Mouse (Mus musculus) heart, postnatal 36 days (tissue): ENCODE data around the gene Gm28048. TPM values are rescaled to one million over a fixed set of nuclear protein-coding genes. Genes with fewer than 3 reads are reported as not detected.
A peak's percentile ranks its signal among the peaks of the same experiment; 100 is the strongest.

ENCODE experiments used
- DNase-seq, 2 experiments: peaks; one replicate each; pipeline ENCODE4 v3.0.0; 2021 to 2022
- intact Hi-C: fragments of 180-260 bp; cut with DNase I; formaldehyde crosslinking; loops from one replicate; pipeline ENCODE4 v1.15.1; 2025
- total RNA-seq, 2 experiments: library from RNA; stranded (reverse); gene quantifications; 2 replicates each; pipeline ENCODE4 v1.2.3; 2021

The Gm28048 gene
- total RNA-seq, 2 experiments from 2014 or later: 4.4 to 5.2 TPM

DNA sequence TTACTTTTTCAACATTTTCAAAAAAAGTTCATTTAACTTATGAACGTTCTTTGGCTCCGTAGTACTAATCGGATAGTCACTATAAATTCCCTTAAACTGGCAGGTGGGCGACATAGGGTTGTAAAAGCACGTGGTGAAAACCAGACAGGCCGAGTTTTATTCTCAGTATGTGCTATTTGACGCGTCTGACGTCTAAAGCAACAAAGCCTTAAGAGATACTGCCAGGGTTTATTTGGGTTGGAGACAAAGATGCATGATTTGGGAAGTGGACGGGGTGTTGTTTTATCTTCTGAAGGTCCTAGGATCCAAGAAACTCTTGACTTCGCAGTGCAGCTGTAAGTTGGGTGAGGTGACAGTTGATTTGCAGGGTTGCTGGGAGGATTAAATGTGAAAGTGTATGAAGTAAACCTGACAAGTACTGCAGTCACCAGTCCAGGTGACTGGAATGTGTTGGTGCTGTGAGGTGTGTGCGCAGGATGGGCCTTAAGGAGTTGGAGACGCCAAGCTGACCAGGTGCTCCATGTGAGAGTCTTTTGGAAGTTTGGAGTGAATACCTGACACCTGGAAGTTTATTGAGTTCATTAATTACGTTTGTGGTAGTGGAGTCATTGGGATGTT, 9.4 kb upstream of the Gm28048 start:
- no peak for DNase-seq
- intact Hi-C loops: loop anchor here (5.0 to 10.0 kb wide), 2 partner anchors 76 to 503 kb away; partner anchors contain the start of gene Ahsa2

DNA sequence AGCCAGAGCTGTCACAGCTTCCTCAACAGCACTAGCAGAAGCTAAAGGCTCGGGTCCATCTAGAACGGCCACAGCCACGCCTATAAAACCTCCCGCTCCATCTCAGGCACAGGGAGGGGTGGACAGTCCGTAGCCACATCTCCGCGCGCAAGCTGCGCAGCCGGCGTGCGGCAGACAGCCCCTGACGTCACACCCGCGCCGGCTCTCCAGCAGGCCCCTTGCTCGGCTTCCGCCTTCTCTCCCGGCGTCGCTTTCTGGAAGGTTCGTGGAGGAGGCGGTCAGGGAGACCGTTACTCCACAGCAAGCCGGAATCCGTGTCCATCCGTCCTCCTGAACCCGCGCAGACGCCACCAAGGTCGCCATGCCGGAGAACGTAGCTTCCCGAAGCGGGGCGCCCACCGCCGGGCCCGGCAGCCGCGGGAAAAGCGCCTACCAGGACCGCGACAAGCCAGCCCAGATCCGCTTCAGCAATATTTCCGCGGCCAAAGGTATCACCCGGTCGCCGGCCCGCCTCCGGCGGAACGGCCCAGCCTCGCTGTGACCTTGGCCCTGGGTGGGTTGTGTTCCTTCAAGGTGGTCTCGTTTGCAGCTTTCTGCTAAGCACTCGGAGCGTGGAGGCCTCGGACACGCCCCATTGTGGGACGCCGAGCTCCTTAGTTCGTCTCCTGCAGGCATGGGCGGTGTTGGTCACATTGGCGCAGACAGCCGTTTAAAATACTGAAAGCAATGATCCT, 8.7 kb upstream of the Gm28048 start, which contains the start of gene Cct4:
TSS of gene Cct4 (plus strand) at position 127 of the 734 bp plus-strand sequence.
- DNase-seq: peak; percentile 95 to 96
- intact Hi-C loops: loop anchor here (5.0 to 10.0 kb wide), 2 partner anchors 77 to 504 kb away; partner anchors contain the start of gene Ahsa2

DNA sequence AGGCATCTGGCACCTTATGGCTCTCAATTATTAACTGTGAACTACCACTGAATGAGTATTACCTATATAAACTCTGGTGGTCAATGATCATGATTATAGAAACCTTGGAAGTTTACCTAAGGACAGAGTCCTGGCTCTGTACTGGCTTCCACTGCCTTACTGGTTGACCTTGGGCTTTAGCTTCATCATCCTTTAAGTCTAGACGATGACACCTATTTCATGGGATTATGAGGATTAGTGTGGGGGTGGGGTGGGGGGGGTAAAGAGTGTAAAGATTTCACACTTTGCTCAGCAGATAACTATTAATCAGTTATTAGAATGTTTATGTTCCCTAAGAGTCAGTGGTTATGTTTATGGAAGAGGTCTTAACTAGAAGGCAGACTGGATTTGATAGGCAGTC, 7.9 kb upstream of the Gm28048 start:
- intact Hi-C loops: loop anchor here (2.0 to 10.0 kb wide), 5 partner anchors 78 to 578 kb away; partner anchors contain the start of genes Ahsa2 and Tmem17
- DNase-seq: no peak

DNA sequence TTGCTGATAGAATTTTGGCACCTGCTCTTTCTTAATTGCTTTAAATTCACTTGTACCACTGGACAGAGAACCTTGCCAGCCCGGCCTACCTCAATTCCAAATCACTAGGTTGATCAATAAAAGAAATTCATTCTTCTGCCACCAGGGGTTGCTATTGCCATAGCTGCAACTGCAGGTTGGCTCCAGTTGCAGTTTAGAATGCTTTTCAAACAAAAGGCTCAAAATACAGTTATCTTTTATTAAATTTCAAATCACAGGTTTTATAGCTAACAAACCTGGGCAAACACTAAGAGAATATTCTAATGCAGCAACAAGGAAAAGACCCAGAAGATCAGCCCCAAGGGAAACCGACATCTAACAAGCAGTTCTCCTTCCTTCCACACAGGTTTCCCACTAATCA, 5.5 kb upstream of the Gm28048 start:
- intact Hi-C loops: loop anchor here (1.0 to 10.0 kb wide), 3 partner anchors 285 to 580 kb away; partner anchors contain the start of gene Tmem17
- DNase-seq: peak; percentile 29 to 50

DNA sequence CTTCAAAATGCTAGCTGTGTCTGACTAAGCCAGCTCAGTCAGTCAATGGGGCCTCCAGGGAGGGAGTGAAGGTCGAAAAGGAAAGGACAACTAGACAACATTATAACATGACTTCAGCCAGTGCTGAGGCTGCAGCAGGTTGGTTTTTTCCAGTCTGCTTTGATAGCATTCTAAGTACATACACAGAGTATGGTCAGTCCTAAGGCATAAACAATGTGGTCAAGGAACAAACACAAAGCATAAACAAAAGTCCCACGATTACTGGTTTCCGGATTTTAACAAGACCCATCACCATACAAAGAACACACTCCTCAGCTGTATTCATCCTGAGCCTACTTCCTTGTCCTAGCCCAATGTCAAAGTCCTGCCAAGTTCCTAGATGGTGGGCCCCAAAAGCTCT, 3.6 kb upstream of the Gm28048 start:
- intact Hi-C loops: loop anchor here (5.0 to 10.0 kb wide), 2 partner anchors 471 to 582 kb away; partner anchors contain the start of gene Tmem17
- no peak for DNase-seq

DNA sequence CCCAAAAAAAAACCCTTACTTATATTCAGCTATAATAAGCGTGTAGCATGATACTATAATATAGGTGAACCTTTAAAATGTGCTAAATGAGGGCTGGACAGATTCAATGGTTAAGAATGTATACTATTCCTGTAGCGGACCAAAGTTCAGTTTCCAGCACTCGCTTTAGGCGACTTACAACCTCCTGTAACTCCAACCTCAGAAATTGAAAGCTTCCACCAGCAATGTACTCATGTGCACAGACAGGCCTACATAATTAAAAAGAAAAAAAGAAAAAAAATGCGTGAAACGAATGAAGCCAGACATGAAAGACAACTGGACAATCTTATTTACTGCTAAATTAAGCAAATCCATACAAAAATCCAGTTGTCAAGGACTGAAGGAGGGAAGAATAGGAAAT, 956 bp upstream of the Gm28048 start:
- intact Hi-C loops: loop anchor here (10.0 kb wide), 1 partner anchor 468 kb away; the partner anchor contains the start of gene Tmem17
- no peak for DNase-seq

DNA sequence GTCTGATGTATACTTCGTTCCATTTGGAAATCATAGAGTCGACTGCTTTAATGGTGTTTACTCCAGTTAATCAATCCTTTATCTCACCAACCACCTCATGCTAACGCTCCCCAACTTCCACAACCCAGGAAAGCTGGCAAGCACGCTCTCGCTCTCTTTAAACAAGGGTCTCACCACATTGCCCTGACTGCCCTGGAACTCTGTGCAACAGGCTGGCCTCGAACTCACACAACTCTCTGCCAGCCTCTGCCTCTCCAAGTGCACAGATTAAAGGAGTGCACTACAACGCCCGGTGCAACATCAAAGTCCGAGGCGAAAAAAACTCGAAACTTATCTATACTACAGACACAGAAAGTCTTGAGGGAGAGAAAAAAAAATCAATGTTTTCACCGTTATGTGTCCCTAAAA, 343 bp downstream of the Gm28048 start:
- DNase-seq: peak in 1 of 2 experiments; percentile 15
- intact Hi-C loops: loop anchor here (10.0 kb wide), 1 partner anchor 467 kb away; the partner anchor contains the start of gene Tmem17

DNA sequence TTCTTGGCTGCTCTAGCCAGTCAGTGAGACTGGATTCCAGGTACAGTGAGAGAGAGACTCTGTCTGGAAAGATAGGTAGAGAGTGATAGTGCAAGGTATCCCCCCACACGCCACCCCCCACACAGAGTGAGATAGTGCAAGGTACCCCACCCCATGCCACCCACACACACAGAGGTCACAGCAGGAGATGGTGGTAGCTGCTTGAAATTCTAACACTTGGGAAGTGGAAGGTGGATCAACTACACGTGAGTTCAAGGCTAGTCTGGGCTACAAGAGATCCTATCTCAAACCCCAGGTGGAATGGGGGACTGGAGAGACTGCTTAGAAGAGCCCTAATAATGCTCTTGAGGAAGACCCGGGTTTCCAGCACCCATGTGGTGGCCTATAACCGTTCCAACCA, 849 bp downstream of the Gm28048 start:
- no peak for DNase-seq
- intact Hi-C loops: loop anchor here (10.0 kb wide), 1 partner anchor 466 kb away; the partner anchor contains the start of gene Tmem17

DNA sequence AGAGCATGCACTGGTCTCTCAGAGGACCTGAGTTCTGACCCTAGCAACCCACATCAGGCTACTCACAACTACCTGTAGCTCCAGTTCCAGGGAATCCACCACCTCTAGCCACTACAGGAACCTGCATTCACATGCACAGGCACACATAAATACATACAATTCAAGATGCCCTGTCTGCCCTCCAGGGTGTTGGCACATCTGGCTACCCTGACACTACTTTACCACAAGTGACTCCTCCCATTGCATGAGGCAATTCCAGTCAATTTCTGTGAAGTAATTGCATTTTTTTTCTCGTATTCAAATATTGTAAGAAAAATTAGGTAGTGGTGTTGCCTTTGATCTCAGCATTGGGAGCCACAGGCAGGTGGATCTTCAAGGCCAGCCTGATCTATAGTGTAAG, 2.7 kb downstream of the Gm28048 start:
- DNase-seq: no peak
- intact Hi-C loops: loop anchor here (10.0 kb wide), 1 partner anchor 694 kb away; no protein-coding TSS in a partner anchor

DNA sequence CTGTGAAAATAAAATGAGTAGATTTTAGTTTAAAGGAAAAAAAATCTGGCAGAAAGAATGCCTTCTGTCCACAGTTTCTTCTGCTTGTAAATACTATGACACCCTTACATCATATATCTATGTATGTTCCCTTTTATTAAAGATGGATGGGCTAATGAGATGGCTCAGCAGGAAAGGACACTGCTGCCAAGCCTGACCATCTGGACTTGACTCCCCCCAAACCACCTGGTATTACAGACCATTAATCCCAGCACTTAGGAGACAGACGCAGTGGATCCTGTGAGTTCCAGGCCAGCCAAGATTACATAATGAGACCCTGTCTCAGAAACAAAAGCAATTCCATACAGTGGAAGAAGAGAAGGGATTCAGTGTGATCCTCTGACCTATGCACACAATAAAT, 3.2 kb downstream of the Gm28048 start:
- no peak for DNase-seq
- intact Hi-C loops: loop anchor here (10.0 kb wide), 1 partner anchor 694 kb away; no protein-coding TSS in a partner anchor

DNA sequence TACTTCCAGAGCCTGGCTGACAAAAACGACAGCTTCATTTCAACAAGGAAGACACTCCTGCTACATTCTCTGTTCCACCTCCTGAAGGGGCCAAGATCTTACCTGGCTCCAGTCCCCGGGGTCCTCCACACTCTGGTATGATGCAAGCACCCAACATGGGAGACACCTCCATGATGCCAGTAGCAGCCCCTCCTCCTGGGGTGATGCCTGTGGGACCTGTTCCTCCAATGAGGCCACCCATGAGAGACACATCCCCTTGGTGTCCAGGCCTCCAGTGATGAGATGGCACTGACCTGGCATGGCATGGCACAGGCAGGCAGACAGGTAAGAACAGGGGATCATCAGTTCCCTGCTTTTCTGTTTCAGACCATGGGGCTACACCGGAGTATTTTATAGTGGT, 3.7 kb downstream of the Gm28048 start:
- DNase-seq: no peak
- intact Hi-C loops: loop anchor here (10.0 kb wide), 1 partner anchor 693 kb away; no protein-coding TSS in a partner anchor

DNA sequence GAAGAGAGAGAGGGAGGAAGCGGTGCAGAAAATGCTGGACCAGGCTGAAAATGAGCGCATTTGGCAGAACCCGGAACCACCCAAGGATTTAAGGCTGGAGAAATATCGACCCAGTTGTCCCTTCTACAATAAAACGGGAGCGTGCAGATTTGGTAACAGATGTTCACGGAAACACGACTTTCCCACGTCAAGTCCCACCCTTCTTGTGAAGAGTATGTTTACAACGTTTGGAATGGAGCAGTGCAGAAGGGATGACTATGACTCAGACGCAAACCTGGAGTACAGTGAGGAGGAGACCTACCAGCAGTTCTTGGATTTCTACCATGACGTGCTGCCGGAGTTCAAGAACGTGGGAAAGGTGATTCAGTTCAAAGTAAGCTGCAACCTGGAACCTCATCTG, 8.3 kb downstream of the Gm28048 start:
- no peak for DNase-seq
- intact Hi-C loops: loop anchor here (5.0 to 10.0 kb wide), 3 partner anchors 116 to 746 kb away; no protein-coding TSS in a partner anchor

DNA sequence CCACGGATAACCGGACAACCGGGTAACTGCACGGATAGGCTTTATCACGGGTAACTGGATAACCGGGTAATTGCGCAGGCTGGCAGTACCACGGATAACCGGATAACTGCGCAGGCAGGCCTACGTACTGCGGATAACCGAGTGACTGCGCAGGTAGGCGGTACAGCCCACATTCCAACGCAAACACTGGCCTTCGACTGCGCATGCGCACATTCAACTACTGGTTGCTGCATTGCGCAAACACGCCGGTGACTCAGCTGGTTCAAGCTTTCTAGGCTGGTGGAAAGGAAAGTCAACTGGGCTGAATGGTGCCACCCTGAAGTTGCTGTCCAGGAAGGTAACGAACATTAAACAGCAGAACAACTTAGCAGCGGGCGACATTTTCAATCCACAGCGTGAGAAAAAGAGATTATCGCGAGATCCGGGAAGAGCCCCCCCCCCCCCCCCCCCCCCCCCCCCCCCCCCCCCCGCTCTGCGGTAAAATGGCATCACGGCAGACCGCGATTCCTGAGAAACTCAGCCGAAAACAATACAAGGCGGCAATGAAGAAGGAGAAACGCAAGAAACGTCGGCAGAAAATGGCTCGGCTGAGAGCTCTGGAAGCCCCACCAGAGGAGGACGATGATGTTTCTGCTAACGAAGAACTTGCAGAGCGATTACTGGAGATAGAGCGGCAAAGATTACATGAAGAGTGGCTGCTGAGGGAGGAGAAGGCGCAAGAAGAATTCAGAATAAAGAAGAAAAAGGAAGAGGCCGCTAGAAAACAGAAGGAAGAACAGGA, 9.0 kb downstream of the Gm28048 start:
- peak; percentile 83 to 89 for DNase-seq
- intact Hi-C loops: loop anchor here (5.0 to 10.0 kb wide), 3 partner anchors 116 to 746 kb away; no protein-coding TSS in a partner anchor

DNA sequence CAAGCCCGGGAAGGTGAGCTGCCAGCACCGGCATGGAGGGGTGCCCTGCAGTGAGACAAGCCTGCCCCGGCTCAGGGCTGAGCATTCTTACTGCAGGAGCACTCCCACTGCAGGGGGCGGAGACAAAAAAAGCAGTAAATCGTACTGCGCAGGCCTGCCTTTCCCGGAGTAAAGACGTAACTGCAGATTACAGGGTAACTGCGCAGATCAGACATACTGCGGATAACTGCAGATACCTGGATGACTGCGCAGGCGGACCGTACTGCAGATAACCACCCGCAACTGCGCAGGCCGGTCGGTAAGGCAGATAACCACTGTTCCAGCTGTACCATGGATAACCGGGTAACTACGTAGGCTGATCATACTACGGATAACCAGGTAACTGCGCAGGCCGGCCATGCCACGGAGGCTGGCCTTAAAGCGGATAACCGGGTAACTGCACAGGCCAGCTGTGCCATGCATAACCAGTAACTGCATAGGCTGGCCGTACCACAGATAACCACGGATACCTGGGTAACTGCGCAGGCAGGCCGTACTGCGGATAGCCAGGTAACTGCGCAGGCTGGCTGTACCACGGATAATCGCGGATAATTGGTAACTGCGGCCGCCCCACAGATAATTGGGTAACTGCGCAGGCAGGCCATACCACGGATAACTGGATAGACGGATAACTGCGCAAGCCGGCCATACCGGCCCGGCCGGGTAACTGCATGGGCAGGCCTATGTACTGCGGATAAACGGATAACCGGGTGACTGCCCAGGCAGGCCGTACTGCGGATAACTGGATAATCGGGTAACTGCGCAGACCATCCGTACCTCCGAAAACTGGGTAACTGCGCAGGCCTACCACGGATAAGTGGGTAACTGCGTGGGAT, 9.8 kb downstream of the Gm28048 start, which contains the start of gene Zrsr1:
TSS of gene Zrsr1 (plus strand) at position 171 of the 875 bp plus-strand sequence.
- DNase-seq: peak; percentile 54 to 69
- intact Hi-C loops: loop anchor here (5.0 to 10.0 kb wide), 3 partner anchors 115 to 745 kb away; no protein-coding TSS in a partner anchor

DNA sequence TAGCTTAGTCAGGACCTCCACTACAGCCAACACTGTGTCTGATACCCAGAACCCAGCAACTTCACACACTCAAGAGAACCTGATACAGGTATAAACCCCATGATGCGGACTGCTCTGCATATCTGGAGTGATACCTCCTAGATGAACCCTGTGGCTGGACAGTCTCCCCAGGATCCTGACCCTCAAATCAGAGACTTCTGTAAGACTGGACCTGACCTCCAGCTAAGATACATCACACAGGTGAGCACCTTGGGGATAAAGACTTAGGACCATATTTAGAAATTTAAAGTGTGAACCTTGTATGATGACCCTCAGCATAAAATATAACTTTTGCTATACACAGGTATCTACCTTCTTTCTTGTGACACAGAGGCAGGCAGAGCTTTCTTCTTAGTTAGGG, 11.3 kb downstream of the Gm28048 start:
- intact Hi-C loops: loop anchor here (5.0 to 10.0 kb wide), 3 partner anchors 113 to 743 kb away; no protein-coding TSS in a partner anchor

DNA sequence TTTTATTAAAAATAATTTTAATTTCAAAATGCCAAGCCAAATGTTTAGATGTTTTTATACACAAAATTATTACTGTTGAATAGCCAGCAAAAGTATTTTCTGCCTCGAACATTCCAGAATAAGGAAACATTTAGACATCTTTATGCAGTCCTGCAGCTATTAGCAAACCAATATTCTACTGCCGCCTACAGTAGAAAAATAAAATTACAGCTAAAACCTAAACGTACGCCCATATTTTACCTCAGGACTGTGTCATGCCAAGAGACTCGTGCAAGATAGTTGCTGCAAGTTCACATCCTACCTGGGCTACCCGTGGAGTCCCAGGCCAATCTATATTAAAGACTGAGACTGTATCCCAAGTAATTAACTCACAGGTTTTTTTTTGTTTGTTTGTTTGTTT, 12.4 kb downstream of the Gm28048 start:
- intact Hi-C loops: loop anchor here (5.0 kb wide), 1 partner anchor 257 kb away; no protein-coding TSS in a partner anchor
- no peak for DNase-seq

More for the DNA sequence above, 11.3 kb downstream of the Gm28048 start:
- no peak for DNase-seq

DNA sequence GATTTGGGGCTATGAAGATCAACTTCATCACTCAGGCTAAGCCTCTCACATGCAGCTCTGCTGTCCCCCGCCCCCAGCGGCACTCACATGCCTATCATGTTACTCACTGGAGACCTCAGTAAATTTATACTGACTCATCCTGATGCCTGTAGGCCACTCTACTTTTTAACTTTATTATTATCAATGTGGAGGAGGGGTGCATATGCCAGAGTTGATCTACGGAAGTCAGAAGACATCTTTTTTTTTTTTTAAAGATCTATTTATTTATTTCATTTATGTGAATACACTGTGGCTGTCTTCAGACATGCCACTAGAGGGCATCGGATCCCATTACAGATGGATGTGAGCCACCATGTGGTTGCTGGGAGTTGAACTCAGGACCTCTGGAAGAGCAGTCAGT, 16.4 kb downstream of the Gm28048 start:
- DNase-seq: no peak
- intact Hi-C loops: loop anchor here (5.0 kb wide), 1 partner anchor 253 kb away; no protein-coding TSS in a partner anchor

DNA sequence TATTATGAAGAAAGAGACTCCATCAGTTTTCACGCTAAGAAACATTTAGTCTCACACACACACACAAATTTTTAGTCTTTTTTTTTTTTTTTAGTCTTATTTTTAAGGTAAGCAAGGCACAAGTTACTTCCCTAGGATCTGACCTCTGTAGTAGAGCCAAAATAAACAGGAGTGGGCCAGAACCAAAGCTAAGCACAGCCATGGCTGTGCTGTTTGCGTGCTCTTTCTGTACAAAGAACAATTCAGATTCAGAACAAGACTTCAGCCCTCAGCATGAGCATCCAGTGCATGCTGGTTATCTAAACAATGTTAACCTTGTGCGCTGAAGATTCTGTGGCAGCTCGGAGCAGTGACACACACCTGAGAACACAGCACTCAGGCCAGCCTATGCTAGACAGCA, 17.5 kb downstream of the Gm28048 start:
- intact Hi-C loops: loop anchor here (5.0 kb wide), 1 partner anchor 742 kb away; no protein-coding TSS in a partner anchor
- DNase-seq: no peak

DNA sequence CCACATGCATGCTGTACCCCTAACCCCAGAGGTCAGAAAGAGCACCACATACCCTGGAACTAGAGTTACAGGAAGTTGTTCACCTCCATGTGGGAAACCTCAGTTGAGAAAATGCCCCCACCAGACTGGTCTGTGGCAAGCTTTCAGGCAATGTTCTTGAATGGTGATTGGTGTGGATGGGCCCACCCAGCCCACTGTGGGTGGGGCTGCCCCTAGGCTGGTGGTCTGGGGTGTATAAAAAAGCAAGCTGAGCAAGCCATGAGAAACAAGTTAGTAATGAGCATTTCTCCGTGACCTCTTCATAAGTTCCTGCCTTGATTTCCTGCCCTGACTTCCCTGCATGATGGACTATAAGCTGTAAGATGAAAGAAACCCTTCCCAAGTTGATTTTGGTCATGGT, 19.8 kb downstream of the Gm28048 start:
- intact Hi-C loops: loop anchor here (5.0 kb wide), 1 partner anchor 740 kb away; no protein-coding TSS in a partner anchor
- no peak for DNase-seq
